In genomic region chr13:89750562-89750961, GRCm38 (mm10) we compare ENCODE assay signal across 4 mouse cellular contexts. TPM values are rescaled to one million over a fixed set of nuclear protein-coding genes. Genes with fewer than 3 reads are reported as not detected.
DNase-seq lines count a peak whose midpoint lies in the region; ATAC-seq and TF ChIP-seq lines count a peak whose summit lies in the region.
"Not testable (repeated sequence)": the region's sequence is repeated elsewhere in the genome, so short reads cannot be mapped to it uniquely, and the experiment has no call there.

No protein-coding gene starts in this region.

- WGBS in forebrain, embryonic 14.5 days, result 19% methylated on average over 3 of the region's 3 CpGs
- 20% methylated on average over 3 of the region's 3 CpGs for WGBS in midbrain, embryonic 11.5 days

- not testable (repeated sequence) for H3K27me3 ChIP-seq in C2C12 (ENCODE audit: control insufficient read depth, insufficient read depth, insufficient read length); forebrain, embryonic 14.5 days (replicated peaks; ENCODE audit: control insufficient read depth, insufficient read depth, low read length); midbrain, embryonic 11.5 days (ENCODE audit: control insufficient read depth, insufficient read depth, low read length)

- not testable (repeated sequence) for H3K79me2 ChIP-seq in C2C12 (ENCODE audit: control insufficient read depth, insufficient read depth)

- not testable (repeated sequence) for TF ChIP-seq CTCF in C2C12 (IDR thresholded peaks at IDR 0.05; ENCODE audit: control insufficient read depth, insufficient read depth, insufficient read length)

- H3K36me3 ChIP-seq in C2C12 (ENCODE audit: control insufficient read depth, insufficient read depth); forebrain, embryonic 14.5 days (ENCODE audit: control insufficient read depth, insufficient read depth, low read length); midbrain, embryonic 11.5 days (ENCODE audit: control insufficient read depth, insufficient read depth, low read length): not testable (repeated sequence)

- not testable (repeated sequence) for H3ac ChIP-seq in C2C12 (ENCODE audit: control insufficient read depth, insufficient read length, low read depth)

- H3K4me2 ChIP-seq in forebrain, embryonic 14.5 days (ENCODE audit: low read length); midbrain, embryonic 11.5 days: not testable (repeated sequence)

- H3K27ac ChIP-seq in forebrain, embryonic 14.5 days (ENCODE audit: low read depth, low read length); midbrain, embryonic 11.5 days (ENCODE audit: low read depth, low read length): not testable (repeated sequence)

- H3K9ac ChIP-seq in forebrain, embryonic 14.5 days (ENCODE audit: low read length); midbrain, embryonic 11.5 days (ENCODE audit: low read length): not testable (repeated sequence)

- not testable (repeated sequence) for H3K4me3 ChIP-seq in C2C12 (ENCODE audit: insufficient read depth, poor library complexity, severe bottlenecking); forebrain, embryonic 14.5 days (ENCODE audit: low read depth, low read length); midbrain, embryonic 11.5 days (ENCODE audit: low read depth, low read length)

- DNase-seq in MN1 (ENCODE audit: low spot score), result peak; percentile 12
- DNase-seq in forebrain, embryonic 14.5 days (ENCODE audit: low spot score), result peak; percentile 17
- peak; percentile 54 for DNase-seq in midbrain, embryonic 11.5 days (ENCODE audit: low spot score, missing footprints)

- not testable (repeated sequence) for H3K9me3 ChIP-seq in forebrain, embryonic 14.5 days (replicated peaks; ENCODE audit: control insufficient read depth, low read length); midbrain, embryonic 11.5 days (ENCODE audit: control insufficient read depth, low read length)

- not testable (repeated sequence) for ATAC-seq in forebrain, embryonic 14.5 days; midbrain, embryonic 11.5 days (ENCODE audit: low FRiP score)

- H3K4me1 ChIP-seq in forebrain, embryonic 14.5 days (ENCODE audit: control insufficient read depth, insufficient read depth, low read length); midbrain, embryonic 11.5 days (ENCODE audit: control insufficient read depth, insufficient read depth, low read length): not testable (repeated sequence)

- not testable (repeated sequence) for H3K79me3 ChIP-seq in C2C12 (ENCODE audit: low read depth)

TF ChIP-seq in C2C12, 6 proteins besides CTCF, POLR2A, EP300 and RAD21:
- peak; percentile 34 for TF ChIP-seq USF1 (IDR thresholded peaks at IDR 0.05; ENCODE audit: low read depth)

RNA-seq across cellular contexts. Expression of gene Vcan, which starts 8.3 kb away (rescaled TPM):
- polyA plus RNA-seq in C2C12 (2012; fragmentation: generic; extraction: Trizol), result 19.6 TPM
- polyA plus RNA-seq in forebrain, embryonic 14.5 days (2014; fragmentation: Nextera tagmentation; extraction: Ambion mirVana), result 41.4 and 51.4 TPM in 2 replicates
- 36.8 and 39.7 TPM in 2 replicates for polyA plus RNA-seq in midbrain, embryonic 11.5 days (2014; fragmentation: Nextera tagmentation; extraction: Ambion mirVana)
